Mouse (Mus musculus): Measurements from ENCODE around the gene Tubb2b. TPM values are rescaled to one million over a fixed set of nuclear protein-coding genes. Genes with fewer than 3 reads are reported as not detected.

Gene Tubb2b
- 0.68 TPM for polyA plus RNA-seq (2017; shearing (Covaris generic))

GRCm38 (mm10) chr13:34130226-34130731, at the start of gene Tubb2b:
Tubb2b (minus strand) TSS chr13:34130466.

GRCm38 (mm10) chr13:34162491-34163303, 32.4 kb upstream of the Tubb2b start, which contains the start of gene Psmg4:
Psmg4 (plus strand) TSS chr13:34162964.

GRCm38 (mm10) chr13:34077492-34078271, 52.6 kb downstream of the Tubb2b start, which contains the start of gene Tubb2a:
Tubb2a (minus strand) TSS chr13:34078007.

Other genes with a start within 250 kb of the Tubb2b start
- gene Serpinb6c, start 224.8 kb downstream of the Tubb2b start, polyA plus RNA-seq (2017; shearing (Covaris generic)): not detected
- gene Nqo2, start 165.8 kb downstream of the Tubb2b start, polyA plus RNA-seq (2017; shearing (Covaris generic)): 10.2 TPM
- 15.9 TPM for gene Ripk1, start 128.1 kb downstream of the Tubb2b start, polyA plus RNA-seq (2017; shearing (Covaris generic))
- gene Serpinb6a, start 127.7 kb downstream of the Tubb2b start, polyA plus RNA-seq (2017; shearing (Covaris generic)): 43.3 TPM
- gene Bphl, start 92.9 kb downstream of the Tubb2b start, polyA plus RNA-seq (2017; shearing (Covaris generic)): 42.8 TPM
- 32.0 TPM for gene Tubb2a, start 52.5 kb downstream of the Tubb2b start, polyA plus RNA-seq (2017; shearing (Covaris generic))
- 80.2 TPM for gene Psmg4, start 32.5 kb upstream of the Tubb2b start, polyA plus RNA-seq (2017; shearing (Covaris generic))
- gene Slc22a23, start 214.7 kb upstream of the Tubb2b start, polyA plus RNA-seq (2017; shearing (Covaris generic)): 0.37 TPM